Mouse (Mus musculus) liver, embryonic 14.5 days (tissue): ENCODE results near the gene Lin52. TPM values are rescaled to one million over a fixed set of nuclear protein-coding genes. Genes with fewer than 3 reads are reported as not detected.

Experiments
- ATAC-seq: fragments of 200-750 bp; cut with Nextera tagmentation; 2 replicates; pipeline ENCODE4 v1.8.0; 2017; ENCODE audit warnings: moderate number of reproducible peaks, mild to moderate bottlenecking, moderate library complexity; ENCODE audit not compliant: insufficient read depth
- DNase-seq, 3 experiments: peaks; one replicate each; pipeline ENCODE4 v3.0.0-alpha.2; 2012 to 2013; ENCODE audit warnings: low read depth in 3 of 3, low spot score in 3 of 3
- H3K27ac ChIP-seq: fragments of 300-500 bp; sonication (generic); 2 replicates; pipeline ENCODE4 v1.5.1; 2014; ENCODE audit warnings: moderate library complexity, mild to moderate bottlenecking, control low read depth, inconsistent platforms
- H3K27me3 ChIP-seq: fragments of 300-500 bp; sonication (generic); 2 replicates; pipeline ENCODE4 v1.6.1; 2014; ENCODE audit warnings: mild to moderate bottlenecking, low read length, moderate library complexity; ENCODE audit not compliant: control insufficient read depth, insufficient read depth
- H3K36me3 ChIP-seq: fragments of 300-500 bp; sonication (generic); replicated peaks from 2 replicates; pipeline ENCODE4 v1.6.1; 2014; ENCODE audit warnings: low read depth; ENCODE audit not compliant: control insufficient read depth, insufficient read depth
- H3K4me1 ChIP-seq, 2 experiments: fragments of 200-500 bp in 1 of 2; fragments of 300-500 bp in 1 of 2; sonication (generic) in 1 of 2; replicated peaks; 2 replicates each; pipeline ENCODE4 v1.6.1; 2012 to 2014; ENCODE audit warnings: antibody characterized with exemption in 1 of 2, inconsistent platforms in 1 of 2, low read length in 1 of 2; ENCODE audit not compliant: control insufficient read depth in 2 of 2, insufficient read depth in 2 of 2
- H3K4me2 ChIP-seq: fragments of 300-500 bp; sonication (generic); 2 replicates; pipeline ENCODE4 v1.6.1; 2014; ENCODE audit warnings: low read depth, mild to moderate bottlenecking, control low read depth, moderate library complexity
- H3K4me3 ChIP-seq, 2 experiments: fragments of 200-500 bp in 1 of 2; fragments of 300-500 bp in 1 of 2; sonication (generic) in 1 of 2; 2 replicates each; pipeline ENCODE4 v1.5.1; 2012 to 2014; ENCODE audit warnings: low read depth in 2 of 2, low read length in 2 of 2, mild to moderate bottlenecking in 2 of 2, control low read depth in 1 of 2, inconsistent platforms in 1 of 2, moderate library complexity in 1 of 2; ENCODE audit not compliant: insufficient read depth in 1 of 2
- H3K9ac ChIP-seq: fragments of 300-500 bp; sonication (generic); replicated peaks from 2 replicates; pipeline ENCODE4 v1.6.1; 2014; ENCODE audit warnings: mild to moderate bottlenecking, control low read depth, moderate library complexity
- H3K9me3 ChIP-seq: fragments of 300-500 bp; sonication (generic); 2 replicates; pipeline ENCODE4 v1.6.1; 2016; ENCODE audit warnings: low read length, mixed read lengths; ENCODE audit not compliant: control insufficient read depth
- CTCF ChIP-seq: IDR thresholded peaks from 2 replicates; pipeline ENCODE4 v1.5.1; 2016; ENCODE audit warnings: antibody characterized with exemption, low read depth, control low read depth
- EP300 ChIP-seq: IDR thresholded peaks from 2 replicates; pipeline ENCODE4 v1.6.1; 2016; ENCODE audit warnings: antibody characterized with exemption, low read depth
- WGBS: fragments of 180-500 bp; shearing (Covaris S2); extraction: QIAGEN DNeasy Blood & Tissue Kit; methylation state at CpG from one replicate; pipeline ENCODE4 v1.1.7; 2014; ENCODE audit not compliant: insufficient replicate concordance; 5-methylcytosine and 5-hydroxymethylcytosine counted together
- polyA plus RNA-seq, 2 experiments: library from polyadenylated mRNA; depleted of rRNA in 1 of 2; stranded (reverse) in 1 of 2; unstranded in 1 of 2; fragments of >200 nt; fragmentation: Nextera tagmentation in 1 of 2; extraction: Ambion mirVana in 1 of 2; gene quantifications; 2 replicates each; pipeline versions ENCODE4 v1.2.1 to v1.2.3; 2012 to 2014

The Lin52 gene
- polyA plus RNA-seq, 2 experiments = 7.4 to 10.4 TPM

GRCm38 (mm10) chr12:84541391-84541958 lies 90.3 kb downstream of the Lin52 start:
- H3K4me2 ChIP-seq = no peak overlapping the region
- WGBS = 72% methylated on average over 11 of the region's 11 CpGs
- no peak overlapping the region for H3K27ac ChIP-seq
- DNase-seq (no peak), ATAC-seq (no peak)
- TF ChIP-seq EP300 = no peak
- no peak for TF ChIP-seq CTCF
- H3K27me3 ChIP-seq = no peaks in the 10 kb centered on the region
- H3K9ac ChIP-seq = no peak overlapping the region
- no peaks in the 10 kb centered on the region for H3K9me3 ChIP-seq
- H3K4me1 ChIP-seq = no peaks in the 10 kb centered on the region
- no peaks in the 10 kb centered on the region for H3K36me3 ChIP-seq
- no peak overlapping the region for H3K4me3 ChIP-seq

- Histone ChIP-seq H3K27ac (no peak overlapping the region), H3K27me3 (no peaks in the 10 kb centered on the region), H3K4me1 (no peaks in the 10 kb centered on the region), H3K9me3 (no peaks in the 10 kb centered on the region), H3K4me3 (no peak overlapping the region), H3K9ac (no peak overlapping the region), H3K36me3 (no peaks in the 10 kb centered on the region), H3K4me2 (no peak overlapping the region)
- ATAC-seq (0 out of 2 replicates have a peak, but pooled peaks have one; percentile 33), DNase-seq (peak; percentile 13 to 33 (median 24))
- TF ChIP-seq EP300 (no peak), CTCF (peak; percentile 97)
- WGBS = 3% methylated on average over 12 of the region's 12 CpGs
These were observed 94.8 kb downstream of the Lin52 start for GRCm38 (mm10) chr12:84546028-84546427.

GRCm38 (mm10) chr12:84546577-84547085 lies 95.4 kb downstream of the Lin52 start:
- Histone ChIP-seq H3K27ac (no peak overlapping the region), H3K4me1 (no peaks in the 10 kb centered on the region), H3K9ac (no peak overlapping the region), H3K9me3 (no peaks in the 10 kb centered on the region), H3K36me3 (no peaks in the 10 kb centered on the region), H3K4me2 (no peak overlapping the region), H3K4me3 (no peak overlapping the region), H3K27me3 (no peaks in the 10 kb centered on the region)
- DNase-seq = no peak
- 64% methylated on average over 2 of the region's 2 CpGs for WGBS
- no peak for TF ChIP-seq CTCF
- no peak for TF ChIP-seq EP300
- no peak for ATAC-seq

GRCm38 (mm10) chr12:84548251-84548650 lies 97.0 kb downstream of the Lin52 start:
- TF ChIP-seq CTCF = no peak
- TF ChIP-seq EP300 = no peak
- H3K9me3 ChIP-seq = no peaks in the 10 kb centered on the region
- DNase-seq = no peak
- 47% methylated on average over 8 of the region's 8 CpGs for WGBS
- no peak overlapping the region for H3K9ac ChIP-seq
- ATAC-seq = no peak
- no peaks in the 10 kb centered on the region for H3K4me1 ChIP-seq
- no peaks in the 10 kb centered on the region for H3K36me3 ChIP-seq
- no peak overlapping the region for H3K27ac ChIP-seq
- H3K4me3 ChIP-seq = no peak overlapping the region
- no peak overlapping the region for H3K4me2 ChIP-seq
- H3K27me3 ChIP-seq = no peaks in the 10 kb centered on the region

- Histone ChIP-seq H3K4me2 (no peak overlapping the region), H3K9ac (no peak overlapping the region), H3K4me3 (no peak overlapping the region), H3K27me3 (no peaks in the 10 kb centered on the region), H3K36me3 (no peaks in the 10 kb centered on the region), H3K9me3 (no peaks in the 10 kb centered on the region), H3K4me1 (no peaks in the 10 kb centered on the region), H3K27ac (no peak overlapping the region)
- TF ChIP-seq CTCF (no peak), EP300 (no peak)
- DNase-seq = no peak
- no peak for ATAC-seq
- 38% methylated on average over 8 of the region's 8 CpGs for WGBS
These were observed 104.0 kb downstream of the Lin52 start for GRCm38 (mm10) chr12:84555218-84555617.
